Mouse (Mus musculus): Measurements from ENCODE around the gene Mvb12b. TPM values are rescaled to one million over a fixed set of nuclear protein-coding genes. Genes with fewer than 3 reads are reported as not detected.

The Mvb12b gene
- total and polyA plus RNA-seq, 3 experiments: 22.8 to 23.3 TPM; not detected in 1

GRCm38 (mm10) chr2:33818385-33818784, 69.4 kb downstream of the Mvb12b start:
- Histone ChIP-seq H3K27me3 (ENCODE audit: control insufficient read depth in 1 of 2, insufficient read depth in 2 of 2, low read length in 2 of 2) (no peaks in the 10 kb centered on the region), H3K27ac (ENCODE audit: control insufficient read depth, low read depth, low read length) (no peak overlapping the region), H3K9ac (ENCODE audit: control insufficient read depth, low read depth, low read length, poor library complexity, severe bottlenecking) (no peak overlapping the region), H3K9me3 (replicated peaks; ENCODE audit: insufficient read depth, low read length) (no peaks in the 10 kb centered on the region), H3K4me3 (ENCODE audit: control insufficient read depth in 1 of 2, insufficient read depth in 1 of 2, low read depth in 2 of 2, low read length in 2 of 2) (no peak overlapping the region), H3K79me2 (ENCODE audit: control insufficient read depth, insufficient read depth, low read length, poor library complexity) (no peaks in the 10 kb centered on the region), H3K36me3 (ENCODE audit: control insufficient read depth in 1 of 2, insufficient read depth in 2 of 2, low read length in 2 of 2) (no peaks in the 10 kb centered on the region), H3K4me1 (ENCODE audit: control insufficient read depth in 1 of 2, insufficient read depth in 2 of 2, low read length in 2 of 2) (no peaks in the 10 kb centered on the region)
- TF ChIP-seq POLR2AphosphoS5 (IDR thresholded peaks at IDR 0.05; ENCODE audit: borderline replicate concordance, low read depth, low read length): no peak
- no peak for TF ChIP-seq RAD21 (IDR thresholded peaks at IDR 0.05; ENCODE audit: low read depth, low read length)
- no peak for TF ChIP-seq KAT2A (conservative IDR thresholded peaks at IDR 0.05; ENCODE audit: low read depth, low read length)
- TF ChIP-seq MAZ (IDR thresholded peaks at IDR 0.05; ENCODE audit: low read depth, low read length): no peak
- TF ChIP-seq MYB (IDR thresholded peaks at IDR 0.05; ENCODE audit: low read depth, low read length): no peak
- TF ChIP-seq MEF2A (IDR thresholded peaks at IDR 0.05; ENCODE audit: extremely low read depth, insufficient replicate concordance, low read depth, low read length, poor library complexity, severe bottlenecking): no peak
- TF ChIP-seq CHD2 (IDR thresholded peaks at IDR 0.05; ENCODE audit: low read length): no peak
- TF ChIP-seq E2F4 (IDR thresholded peaks at IDR 0.05; ENCODE audit: borderline replicate concordance, low read depth, low read length): no peak
- TF ChIP-seq SIN3A (IDR thresholded peaks at IDR 0.05; ENCODE audit: low read length): no peak
- TF ChIP-seq ELF1 (IDR thresholded peaks at IDR 0.05; ENCODE audit: low read depth, low read length): no peak
- no peak for TF ChIP-seq SMC3 (IDR thresholded peaks at IDR 0.05; ENCODE audit: low read depth, low read length)
- TF ChIP-seq JUND (IDR thresholded peaks at IDR 0.05; ENCODE audit: low read depth, low read length): no peak
- TF ChIP-seq TCF12 (IDR thresholded peaks at IDR 0.05; ENCODE audit: low read depth, low read length): no peak
- TF ChIP-seq UBTF (IDR thresholded peaks at IDR 0.05; ENCODE audit: borderline replicate concordance, insufficient read depth, low read depth, low read length): no peak
- no peak for TF ChIP-seq CTCF (IDR thresholded peaks at IDR 0.05 in 2 of 3, conservative IDR thresholded peaks at IDR 0.05 in 1 of 3; ENCODE audit: control insufficient read depth in 1 of 3, insufficient read depth in 1 of 3, low read depth in 2 of 3, low read length in 3 of 3, poor library complexity in 1 of 3, severe bottlenecking in 1 of 3)
- TF ChIP-seq ZC3H11A (IDR thresholded peaks at IDR 0.05; ENCODE audit: low read depth, low read length): no peak
- TF ChIP-seq BHLHE40 (IDR thresholded peaks at IDR 0.05; ENCODE audit: borderline replicate concordance, low read depth, low read length): no peak
- TF ChIP-seq CHD1 (IDR thresholded peaks at IDR 0.05; ENCODE audit: low read depth, low read length): no peak
- TF ChIP-seq GATA1 (IDR thresholded peaks at IDR 0.05; ENCODE audit: low read depth, low read length): no peak
- TF ChIP-seq TAL1 (IDR thresholded peaks at IDR 0.05; ENCODE audit: low read length): no peak
- no peak for DNase-seq (ENCODE audit: low read depth, low spot score)

- Histone ChIP-seq H3K27me3 (ENCODE audit: control insufficient read depth in 1 of 2, insufficient read depth in 2 of 2, low read length in 2 of 2) (no peaks in the 10 kb centered on the region), H3K9ac (ENCODE audit: control insufficient read depth, low read depth, low read length, poor library complexity, severe bottlenecking) (no peak overlapping the region), H3K27ac (ENCODE audit: control insufficient read depth, low read depth, low read length) (no peak overlapping the region), H3K79me2 (ENCODE audit: control insufficient read depth, insufficient read depth, low read length, poor library complexity) (no peaks in the 10 kb centered on the region), H3K36me3 (ENCODE audit: control insufficient read depth in 1 of 2, insufficient read depth in 2 of 2, low read length in 2 of 2) (no peaks in the 10 kb centered on the region), H3K4me3 (ENCODE audit: control insufficient read depth in 1 of 2, insufficient read depth in 1 of 2, low read depth in 2 of 2, low read length in 2 of 2) (no peak overlapping the region), H3K4me1 (ENCODE audit: control insufficient read depth in 1 of 2, insufficient read depth in 2 of 2, low read length in 2 of 2) (no peaks in the 10 kb centered on the region), H3K9me3 (replicated peaks; ENCODE audit: insufficient read depth, low read length) (no peaks in the 10 kb centered on the region)
- DNase-seq (ENCODE audit: low read depth, low spot score): no peak
- TF ChIP-seq MEF2A (IDR thresholded peaks at IDR 0.05; ENCODE audit: extremely low read depth, insufficient replicate concordance, low read depth, low read length, poor library complexity, severe bottlenecking): no peak
- TF ChIP-seq JUND (IDR thresholded peaks at IDR 0.05; ENCODE audit: low read depth, low read length): no peak
- TF ChIP-seq GATA1 (IDR thresholded peaks at IDR 0.05; ENCODE audit: low read depth, low read length): no peak
- TF ChIP-seq CTCF (IDR thresholded peaks at IDR 0.05 in 2 of 3, conservative IDR thresholded peaks at IDR 0.05 in 1 of 3; ENCODE audit: control insufficient read depth in 1 of 3, insufficient read depth in 1 of 3, low read depth in 2 of 3, low read length in 3 of 3, poor library complexity in 1 of 3, severe bottlenecking in 1 of 3): no peak
- no peak for TF ChIP-seq MYB (IDR thresholded peaks at IDR 0.05; ENCODE audit: low read depth, low read length)
- no peak for TF ChIP-seq CHD2 (IDR thresholded peaks at IDR 0.05; ENCODE audit: low read length)
- no peak for TF ChIP-seq POLR2AphosphoS5 (IDR thresholded peaks at IDR 0.05; ENCODE audit: borderline replicate concordance, low read depth, low read length)
- TF ChIP-seq CHD1 (IDR thresholded peaks at IDR 0.05; ENCODE audit: low read depth, low read length): no peak
- TF ChIP-seq NELFE (IDR thresholded peaks at IDR 0.05; ENCODE audit: low read depth, low read length): no peak
- no peak for TF ChIP-seq MYC (IDR thresholded peaks at IDR 0.05; ENCODE audit: low read depth, low read length)
- no peak for TF ChIP-seq MAZ (IDR thresholded peaks at IDR 0.05; ENCODE audit: low read depth, low read length)
- TF ChIP-seq EP300 (IDR thresholded peaks at IDR 0.05; ENCODE audit: low read depth in 1 of 2, low read length in 2 of 2): no peak
- TF ChIP-seq MXI1 (IDR thresholded peaks at IDR 0.05; ENCODE audit: low read depth, low read length): no peak
- TF ChIP-seq POLR2AphosphoS2 (IDR thresholded peaks at IDR 0.05; ENCODE audit: low read length): no peak
- TF ChIP-seq TAL1 (IDR thresholded peaks at IDR 0.05; ENCODE audit: low read length): no peak
- TF ChIP-seq ZKSCAN1 (IDR thresholded peaks at IDR 0.05; ENCODE audit: low read depth, low read length): no peak
Measured at GRCm38 (mm10) chr2:33817663-33818346, 69.9 kb downstream of the Mvb12b start.

All from MEL (cell line).